Mouse (Mus musculus) embryonic facial prominence, embryonic 15.5 days (tissue): ENCODE measurements around the gene Limk1. TPM values are rescaled to one million over a fixed set of nuclear protein-coding genes. Genes with fewer than 3 reads are reported as not detected.
A peak's percentile ranks its signal among the peaks of the same experiment; 100 is the strongest.

Experiments
- ATAC-seq: fragments of 200-750 bp; cut with Nextera tagmentation; 2 replicates; pipeline ENCODE4 v1.8.0; 2017; ENCODE audit warnings: low read depth, moderate TSS enrichment; ENCODE audit not compliant: insufficient number of reproducible peaks, low FRiP score, low TSS enrichment
- H3K27ac ChIP-seq: fragments of 300-500 bp; sonication (generic); replicated peaks from 2 replicates; pipeline ENCODE4 v1.5.1; 2015; ENCODE audit warnings: mild to moderate bottlenecking, inconsistent platforms
- H3K27me3 ChIP-seq: fragments of 300-500 bp; sonication (generic); 2 replicates; pipeline ENCODE4 v1.6.1; 2015; ENCODE audit warnings: inconsistent platforms
- H3K36me3 ChIP-seq: fragments of 300-500 bp; sonication (generic); 2 replicates; pipeline ENCODE4 v1.6.1; 2015; ENCODE audit warnings: mild to moderate bottlenecking, inconsistent platforms
- H3K4me1 ChIP-seq: fragments of 300-500 bp; sonication (generic); 2 replicates; pipeline ENCODE4 v1.6.1; 2015; ENCODE audit warnings: inconsistent platforms
- H3K4me2 ChIP-seq: fragments of 300-500 bp; sonication (generic); replicated peaks from 2 replicates; pipeline ENCODE4 v1.6.1; 2015; ENCODE audit warnings: mild to moderate bottlenecking, inconsistent platforms
- H3K4me3 ChIP-seq: fragments of 300-500 bp; sonication (generic); replicated peaks from 2 replicates; pipeline ENCODE4 v1.5.1; 2015; ENCODE audit warnings: mild to moderate bottlenecking, inconsistent platforms
- H3K9ac ChIP-seq: fragments of 300-500 bp; sonication (generic); 2 replicates; pipeline ENCODE4 v1.6.1; 2015; ENCODE audit warnings: inconsistent platforms
- H3K9me3 ChIP-seq: fragments of 300-500 bp; sonication (generic); replicated peaks from 2 replicates; pipeline ENCODE4 v1.6.1; 2016; ENCODE audit warnings: inconsistent platforms
- WGBS: fragments of 180-500 bp; shearing (Covaris S2); methylation state at CpG from one replicate; pipeline ENCODE4 v1.1.7; 2015; 5-methylcytosine and 5-hydroxymethylcytosine counted together
- polyA plus RNA-seq: library from polyadenylated mRNA; unstranded; fragments of >200 nt; fragmentation: Nextera tagmentation; extraction: Ambion mirVana; gene quantifications from 2 replicates; pipeline ENCODE4 v1.2.1, GENCODE M21; 2015

Gene Limk1
- polyA plus RNA-seq, 1 experiment from 2014 or later = 9.0 TPM

GRCm38 (mm10) chr5:134678031-134678430, 10.4 kb downstream of the Limk1 start:
- Histone ChIP-seq H3K27me3 (no peaks in the 10 kb centered on the region), H3K36me3 (no peaks in the 10 kb centered on the region), H3K27ac (0 out of 2 replicates have a peak overlapping the region, but pooled peaks have one; percentile 34), H3K9me3 (no peaks in the 10 kb centered on the region), H3K4me3 (no peak overlapping the region), H3K9ac (no peak overlapping the region), H3K4me1 (peaks cover 43% of the 10 kb centered on the region), H3K4me2 (no peak overlapping the region)
- no peak for ATAC-seq
- WGBS = 85% methylated on average over 3 of the region's 3 CpGs

GRCm38 (mm10) chr5:134677491-134677890, 10.9 kb downstream of the Limk1 start:
- Histone ChIP-seq H3K27me3 (no peaks in the 10 kb centered on the region), H3K9me3 (no peaks in the 10 kb centered on the region), H3K4me3 (no peak overlapping the region), H3K4me1 (peaks cover 43% of the 10 kb centered on the region), H3K4me2 (no peak overlapping the region), H3K9ac (no peak overlapping the region), H3K27ac (0 out of 2 replicates have a peak overlapping the region, but pooled peaks have one; percentile 81), H3K36me3 (0 out of 2 replicates have a peak, but pooled peaks cover 4% of the 10 kb centered on the region)
- WGBS = 82% methylated on average over 5 of the region's 5 CpGs
- no peak for ATAC-seq

- Histone ChIP-seq H3K9ac (peak overlapping the region; percentile 23), H3K27me3 (no peaks in the 10 kb centered on the region), H3K27ac (peak overlapping the region; percentile 81), H3K36me3 (0 out of 2 replicates have a peak, but pooled peaks cover 9% of the 10 kb centered on the region), H3K9me3 (no peaks in the 10 kb centered on the region), H3K4me2 (peak overlapping the region; percentile 67), H3K4me3 (peak overlapping the region; percentile 41), H3K4me1 (peaks cover 43% of the 10 kb centered on the region)
- peak; percentile 85 for ATAC-seq
- WGBS = 5% methylated on average over 14 of the region's 14 CpGs
These were observed 12.2 kb downstream of the Limk1 start for GRCm38 (mm10) chr5:134675956-134676759.

- Histone ChIP-seq H3K4me1 (peaks cover 43% of the 10 kb centered on the region), H3K9me3 (no peaks in the 10 kb centered on the region), H3K4me3 (no peak overlapping the region), H3K9ac (no peak overlapping the region), H3K36me3 (peaks cover 16% of the 10 kb centered on the region; the same call in 1 of the 2 replicates), H3K4me2 (no peak overlapping the region), H3K27ac (no peak overlapping the region), H3K27me3 (no peaks in the 10 kb centered on the region)
- no peak for ATAC-seq
- WGBS = 75% methylated on average over 5 of the region's 5 CpGs
These were observed 13.4 kb downstream of the Limk1 start for GRCm38 (mm10) chr5:134674977-134675376.

GRCm38 (mm10) chr5:134672611-134673010, 15.8 kb downstream of the Limk1 start:
- Histone ChIP-seq H3K4me3 (no peak overlapping the region), H3K27me3 (no peaks in the 10 kb centered on the region), H3K9ac (no peak overlapping the region), H3K4me2 (no peak overlapping the region), H3K9me3 (no peaks in the 10 kb centered on the region), H3K36me3 (peaks cover 32% of the 10 kb centered on the region), H3K4me1 (peaks cover 27% of the 10 kb centered on the region), H3K27ac (no peak overlapping the region)
- WGBS = 92% methylated on average over 6 of the region's 6 CpGs
- ATAC-seq = no peak

GRCm38 (mm10) chr5:134672198-134672516, 16.2 kb downstream of the Limk1 start:
- Histone ChIP-seq H3K4me2 (no peak overlapping the region), H3K36me3 (peaks cover 36% of the 10 kb centered on the region), H3K4me1 (peaks cover 23% of the 10 kb centered on the region), H3K27me3 (no peaks in the 10 kb centered on the region), H3K9me3 (no peaks in the 10 kb centered on the region), H3K27ac (no peak overlapping the region), H3K9ac (no peak overlapping the region), H3K4me3 (no peak overlapping the region)
- ATAC-seq = no peak
- 81% methylated on average over 1 of the region's 1 CpGs for WGBS

GRCm38 (mm10) chr5:134671335-134672197, 16.8 kb downstream of the Limk1 start:
- H3K4me3 ChIP-seq = no peak overlapping the region
- ATAC-seq = no peak
- H3K27me3 ChIP-seq = no peaks in the 10 kb centered on the region
- 73% methylated on average over 17 of the region's 17 CpGs for WGBS
- H3K36me3 ChIP-seq = peaks cover 39% of the 10 kb centered on the region
- H3K27ac ChIP-seq = no peak overlapping the region
- H3K9ac ChIP-seq = no peak overlapping the region
- H3K9me3 ChIP-seq = no peaks in the 10 kb centered on the region
- H3K4me1 ChIP-seq = peaks cover 17% of the 10 kb centered on the region
- H3K4me2 ChIP-seq = no peak overlapping the region

- Histone ChIP-seq H3K27me3 (no peaks in the 10 kb centered on the region), H3K27ac (no peak overlapping the region), H3K4me2 (no peak overlapping the region), H3K9ac (no peak overlapping the region), H3K9me3 (no peaks in the 10 kb centered on the region), H3K4me3 (no peak overlapping the region), H3K36me3 (peaks cover 59% of the 10 kb centered on the region), H3K4me1 (no peaks in the 10 kb centered on the region)
- WGBS = 79% methylated on average over 20 of the region's 20 CpGs
- no peak for ATAC-seq
These were observed 19.2 kb downstream of the Limk1 start for GRCm38 (mm10) chr5:134669001-134669708.

- Histone ChIP-seq H3K9ac (no peak overlapping the region), H3K36me3 (peaks cover 63% of the 10 kb centered on the region), H3K4me2 (no peak overlapping the region), H3K27me3 (no peaks in the 10 kb centered on the region), H3K27ac (no peak overlapping the region), H3K9me3 (no peaks in the 10 kb centered on the region), H3K4me3 (no peak overlapping the region), H3K4me1 (no peaks in the 10 kb centered on the region)
- no peak for ATAC-seq
- 31% methylated on average over 8 of the region's 8 CpGs for WGBS
These were observed 19.9 kb downstream of the Limk1 start for GRCm38 (mm10) chr5:134668495-134668894.

GRCm38 (mm10) chr5:134656708-134657107, 31.7 kb downstream of the Limk1 start:
- Histone ChIP-seq H3K27ac (no peak overlapping the region), H3K9me3 (no peaks in the 10 kb centered on the region), H3K4me2 (no peak overlapping the region), H3K9ac (no peak overlapping the region), H3K27me3 (no peaks in the 10 kb centered on the region), H3K36me3 (peaks cover 33% of the 10 kb centered on the region; the same call in 1 of the 2 replicates), H3K4me3 (no peak overlapping the region), H3K4me1 (no peaks in the 10 kb centered on the region)
- WGBS = 74% methylated on average over 4 of the region's 4 CpGs
- no peak for ATAC-seq

GRCm38 (mm10) chr5:134652015-134652414, 36.4 kb downstream of the Limk1 start:
- Histone ChIP-seq H3K4me3 (no peak overlapping the region), H3K9me3 (no peaks in the 10 kb centered on the region), H3K4me2 (no peak overlapping the region), H3K36me3 (peaks cover 4% of the 10 kb centered on the region; the same call in 1 of the 2 replicates), H3K4me1 (no peaks in the 10 kb centered on the region), H3K27me3 (no peaks in the 10 kb centered on the region), H3K27ac (no peak overlapping the region), H3K9ac (no peak overlapping the region)
- WGBS = 55% methylated on average over 7 of the region's 7 CpGs
- ATAC-seq = no peak
